Mouse (Mus musculus): ENCODE results near the gene Phf5a.

The Phf5a gene

DNA sequence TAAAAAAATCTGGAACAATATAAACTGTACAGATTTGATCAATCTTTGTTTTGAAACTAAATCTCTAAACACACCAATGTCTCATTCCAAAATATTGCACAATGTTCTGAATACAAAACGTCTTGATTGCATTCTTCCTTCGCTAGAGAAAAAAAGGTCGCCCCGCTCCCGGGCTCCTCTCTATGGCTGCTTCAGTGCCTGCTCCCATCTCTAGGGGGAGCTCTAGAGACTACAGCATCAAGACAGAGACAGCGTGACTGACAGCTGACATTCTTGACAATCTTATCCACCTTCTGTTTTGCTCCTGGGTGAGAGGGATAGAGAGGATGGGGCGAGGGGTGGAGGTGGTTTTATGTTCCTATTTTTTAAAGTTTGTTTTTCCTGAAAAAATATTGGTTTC is 23.4 kb downstream of the Phf5a start:
- DNase-seq (ENCODE audit: low spot score in 2 of 2) = peak in 1 of 2 experiments; percentile 66

DNA sequence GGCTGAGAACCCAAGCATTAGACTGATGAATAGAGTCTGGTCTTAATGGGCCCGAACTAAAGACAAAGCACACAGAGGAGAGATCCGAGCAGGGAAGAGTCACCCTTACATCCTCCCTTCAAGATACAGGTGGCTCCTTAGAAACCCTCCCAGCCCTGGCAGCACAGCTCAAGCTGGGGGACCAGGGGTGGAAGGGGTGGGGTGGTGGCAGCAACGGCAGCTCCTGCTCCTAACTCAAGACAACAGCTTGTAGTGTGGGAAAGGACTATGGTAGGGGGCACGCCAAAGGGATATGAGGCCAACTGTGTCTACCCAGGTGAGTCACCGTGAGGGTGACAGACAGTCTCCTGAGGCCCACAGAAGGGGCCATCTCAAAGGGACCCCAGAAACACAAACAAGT is 23.9 kb downstream of the Phf5a start:
- no peak for DNase-seq (ENCODE audit: low spot score in 2 of 2)

DNA sequence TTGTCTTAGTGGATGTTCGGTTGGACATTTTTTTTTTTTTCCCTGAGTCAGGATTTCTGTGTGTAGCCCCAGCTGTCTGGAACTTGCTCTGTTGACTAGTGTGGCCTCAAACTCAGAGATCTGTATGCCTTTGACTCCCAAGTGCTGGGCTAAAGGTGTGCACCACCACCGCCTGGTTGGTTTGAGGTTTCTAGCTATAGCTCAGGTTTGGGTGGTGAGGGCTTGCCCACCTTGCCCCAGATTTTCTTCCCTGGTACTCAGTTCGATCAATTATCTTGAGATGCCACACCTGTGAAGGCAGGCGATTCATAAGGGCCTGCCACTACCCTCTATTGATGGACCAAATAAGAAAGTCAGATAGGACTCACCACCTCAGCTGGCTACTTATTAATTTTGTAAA is 24.6 kb downstream of the Phf5a start:
- DNase-seq (ENCODE audit: low spot score in 2 of 2) = no peak

DNA sequence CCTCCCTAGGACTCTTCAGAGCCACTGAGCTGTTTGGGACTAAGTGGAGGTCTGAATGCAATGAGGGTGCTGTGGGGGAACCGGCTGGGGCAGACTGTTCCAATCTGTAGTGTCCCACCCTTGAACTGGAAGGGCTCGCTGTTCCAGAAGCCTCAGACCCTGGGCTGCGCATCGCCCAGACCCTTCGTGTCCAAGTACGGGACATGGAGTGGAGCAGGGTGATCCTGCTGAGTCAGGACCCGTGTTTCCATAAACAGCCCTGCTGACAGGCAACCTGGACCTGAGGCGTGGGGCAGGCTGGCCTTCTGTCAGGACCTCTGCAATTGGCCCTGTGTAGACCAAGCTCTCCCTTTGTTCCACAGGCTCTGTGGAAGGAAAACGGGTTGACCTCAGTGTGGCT is 25.0 kb downstream of the Phf5a start:
- DNase-seq (ENCODE audit: low spot score in 2 of 2) = no peak

DNA sequence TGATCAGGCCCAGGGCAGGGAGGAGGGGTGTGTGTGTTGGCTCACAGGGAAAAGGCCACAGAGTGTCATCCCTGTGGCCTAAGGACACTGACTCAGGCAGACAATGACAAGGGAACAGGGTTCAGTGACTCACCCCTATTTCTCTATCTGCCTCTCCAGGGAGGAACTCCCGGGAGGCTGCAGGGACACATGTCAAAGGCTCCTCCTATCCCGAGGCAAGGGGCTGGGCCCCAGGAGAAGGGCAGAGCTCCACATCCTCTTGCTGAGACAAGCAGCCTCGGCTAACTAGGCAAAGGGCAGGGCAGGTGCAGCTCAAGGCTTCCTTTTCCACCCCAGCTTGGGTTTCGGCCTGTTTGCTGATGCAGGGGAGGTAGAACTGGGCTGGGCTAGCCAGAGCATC is 26.0 kb downstream of the Phf5a start:
- DNase-seq (ENCODE audit: low spot score in 2 of 2) = no peak

DNA sequence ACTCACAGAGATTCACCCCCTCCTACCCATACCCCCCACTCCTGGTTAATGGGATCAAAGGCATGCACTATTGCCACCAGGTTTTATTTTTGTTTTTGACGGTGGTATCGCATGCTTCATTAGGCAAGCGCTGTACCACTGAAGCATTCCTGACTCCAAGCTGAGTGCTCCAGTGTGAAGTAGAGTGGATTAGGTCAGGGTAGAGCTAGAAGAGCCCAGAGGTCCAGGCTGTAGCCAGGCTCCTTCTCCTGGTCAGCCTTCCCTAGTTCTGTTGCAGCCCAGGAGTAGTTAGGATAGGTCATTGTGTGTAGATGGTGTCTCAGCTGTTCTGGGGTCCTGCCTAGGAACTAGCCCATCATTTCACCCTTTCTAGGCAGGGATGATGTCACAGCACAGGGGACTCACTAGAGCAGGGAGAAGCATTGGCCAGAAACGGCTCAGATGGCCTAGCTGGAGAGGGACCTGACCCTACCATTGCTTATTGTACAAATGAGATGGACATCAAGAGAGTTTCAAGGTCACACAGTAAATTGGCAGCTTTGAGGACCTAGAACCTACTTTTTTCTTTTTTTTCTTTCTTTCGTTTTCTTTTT is 26.6 kb downstream of the Phf5a start:
- DNase-seq (ENCODE audit: low spot score in 2 of 2) = no peak

DNA sequence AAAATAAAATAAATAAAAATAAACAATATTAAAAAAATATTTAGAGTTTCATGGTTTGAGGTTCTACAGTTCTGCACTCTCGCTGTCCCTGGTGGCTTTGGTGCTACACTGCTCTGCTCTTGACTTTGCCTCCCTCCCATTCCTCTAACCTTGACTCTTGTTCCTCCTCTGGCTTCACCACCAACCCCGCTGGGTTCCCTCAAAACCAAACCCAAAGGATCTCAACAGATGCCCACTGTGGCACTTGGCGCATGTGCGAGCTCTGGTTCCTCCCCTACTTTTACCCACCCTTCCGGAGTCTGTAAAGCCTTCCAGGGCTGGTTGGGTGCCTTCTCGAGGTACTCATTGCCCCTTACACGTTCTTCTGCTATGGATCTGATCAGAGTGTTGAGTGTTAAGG is 29.4 kb downstream of the Phf5a start:
- no peak for DNase-seq (ENCODE audit: low spot score in 2 of 2)

DNA sequence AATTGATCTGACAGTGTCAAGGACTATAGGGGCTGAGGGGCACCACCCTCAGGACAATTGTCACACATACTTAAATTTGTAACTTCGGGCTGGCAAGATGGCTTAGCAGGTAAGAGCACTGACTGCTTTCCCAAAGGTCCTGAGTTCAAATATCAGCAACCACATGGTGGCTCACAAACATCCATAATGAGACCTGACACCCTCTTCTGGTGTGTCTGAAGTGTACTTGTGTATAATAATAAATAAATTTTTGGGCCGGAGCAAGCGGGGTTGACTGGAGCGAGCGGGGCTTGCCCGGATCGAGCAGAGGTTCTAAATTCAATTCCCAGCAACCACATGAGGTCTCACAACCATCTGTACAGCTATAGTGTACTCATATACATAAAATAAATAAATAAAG is 31.4 kb downstream of the Phf5a start:
- no peak for DNase-seq (ENCODE audit: low spot score in 2 of 2)

DNA sequence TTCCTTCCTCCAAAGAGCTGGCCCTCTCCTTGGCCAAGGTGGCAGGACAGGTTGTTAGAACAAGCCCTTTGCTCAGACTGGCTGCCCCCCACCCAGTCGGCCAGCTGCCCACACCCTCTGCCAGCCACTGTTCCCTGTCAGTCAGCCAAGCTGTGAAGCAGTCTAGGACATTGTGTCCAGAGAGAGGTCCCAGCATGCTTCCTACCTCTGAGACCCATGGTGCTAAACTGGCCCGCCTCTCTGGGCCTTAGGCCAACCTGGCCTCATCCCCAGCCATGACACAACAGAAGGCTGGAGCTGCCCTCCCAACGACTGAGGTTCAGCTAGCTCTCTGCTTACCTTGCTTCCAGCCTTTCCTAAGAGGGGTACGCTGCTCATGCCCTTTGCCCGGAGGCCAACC is 32.1 kb downstream of the Phf5a start:
- DNase-seq (ENCODE audit: low spot score in 2 of 2) = peak in 1 of 2 experiments; percentile 82

DNA sequence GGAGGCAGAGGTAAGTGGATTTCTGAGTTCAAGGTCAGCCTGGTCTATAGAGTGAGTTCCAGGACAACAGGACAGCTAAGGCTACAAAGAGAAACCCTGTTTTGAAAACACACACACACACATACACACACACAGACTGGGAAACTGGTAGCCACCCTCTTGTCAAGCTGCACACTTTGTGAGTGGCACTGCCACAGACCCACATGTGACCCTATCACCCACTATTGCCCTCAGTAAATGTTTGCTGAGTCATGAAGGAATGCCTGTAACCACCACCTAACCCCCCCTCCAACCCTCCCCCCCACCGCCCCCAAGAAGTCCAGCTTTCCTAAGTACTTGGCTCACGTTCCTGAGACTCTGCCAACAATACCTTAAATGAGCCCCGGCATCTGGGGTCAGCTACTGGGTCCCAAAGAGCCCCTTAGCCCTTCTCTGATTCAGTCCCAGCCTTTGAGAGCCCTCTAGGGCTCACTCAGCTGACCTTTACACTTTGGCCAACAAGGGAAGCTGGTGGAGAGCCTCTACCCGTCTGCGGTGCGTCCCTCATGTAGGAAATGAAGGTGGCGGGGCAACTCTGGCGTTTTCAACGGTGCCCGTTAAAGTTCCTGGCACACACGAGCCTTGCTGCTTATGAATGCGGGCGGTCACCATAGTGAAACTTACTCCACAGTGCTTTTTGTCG is 33.0 kb downstream of the Phf5a start:
- no peak for DNase-seq (ENCODE audit: low spot score in 2 of 2)

DNA sequence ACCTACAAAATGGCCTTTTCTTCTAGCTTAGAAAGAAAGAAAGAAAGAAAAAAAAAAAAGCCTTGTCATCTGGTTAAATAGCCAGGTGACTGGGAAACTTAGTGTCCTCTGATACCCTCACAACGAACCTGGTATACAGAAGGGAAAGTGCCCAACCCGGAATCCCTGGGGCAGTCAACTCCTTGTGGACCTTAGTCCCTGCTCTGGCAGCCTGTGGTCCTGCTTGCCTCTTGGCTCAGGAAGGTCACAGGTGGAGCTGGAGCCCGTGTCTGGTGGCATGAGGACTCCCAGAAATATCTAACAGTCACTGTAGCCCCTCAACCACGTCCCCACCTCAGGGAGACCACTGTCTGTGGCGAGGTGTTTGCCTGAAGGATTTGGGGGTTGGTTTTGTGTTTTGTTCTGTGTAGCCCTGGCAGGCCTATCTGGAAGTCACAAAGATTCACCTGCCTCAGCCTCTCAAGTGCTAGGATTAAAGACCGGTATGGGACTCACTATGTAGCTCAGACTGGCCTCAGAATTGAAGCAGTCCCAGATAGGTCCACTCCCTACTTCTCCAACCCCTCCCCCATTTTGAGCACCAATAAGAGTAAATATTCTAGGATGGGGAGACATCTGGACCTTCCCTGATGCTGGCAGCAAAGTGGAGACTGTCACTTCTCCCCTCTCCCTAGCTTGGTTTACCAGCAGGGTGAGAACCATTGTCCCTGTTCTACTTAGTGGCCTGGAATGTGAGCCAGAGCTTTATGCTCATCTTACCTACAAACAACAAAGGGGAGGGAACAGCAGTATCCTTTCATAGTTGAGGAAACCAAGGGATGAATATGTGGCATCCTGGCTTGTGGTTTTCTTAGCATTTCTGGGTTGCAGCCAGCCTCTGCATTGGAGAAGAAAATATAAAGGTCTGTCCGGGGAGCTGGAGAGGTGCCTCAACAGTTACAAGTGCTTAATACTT is 34.5 kb downstream of the Phf5a start:
- DNase-seq (ENCODE audit: low spot score in 2 of 2) = no peak

DNA sequence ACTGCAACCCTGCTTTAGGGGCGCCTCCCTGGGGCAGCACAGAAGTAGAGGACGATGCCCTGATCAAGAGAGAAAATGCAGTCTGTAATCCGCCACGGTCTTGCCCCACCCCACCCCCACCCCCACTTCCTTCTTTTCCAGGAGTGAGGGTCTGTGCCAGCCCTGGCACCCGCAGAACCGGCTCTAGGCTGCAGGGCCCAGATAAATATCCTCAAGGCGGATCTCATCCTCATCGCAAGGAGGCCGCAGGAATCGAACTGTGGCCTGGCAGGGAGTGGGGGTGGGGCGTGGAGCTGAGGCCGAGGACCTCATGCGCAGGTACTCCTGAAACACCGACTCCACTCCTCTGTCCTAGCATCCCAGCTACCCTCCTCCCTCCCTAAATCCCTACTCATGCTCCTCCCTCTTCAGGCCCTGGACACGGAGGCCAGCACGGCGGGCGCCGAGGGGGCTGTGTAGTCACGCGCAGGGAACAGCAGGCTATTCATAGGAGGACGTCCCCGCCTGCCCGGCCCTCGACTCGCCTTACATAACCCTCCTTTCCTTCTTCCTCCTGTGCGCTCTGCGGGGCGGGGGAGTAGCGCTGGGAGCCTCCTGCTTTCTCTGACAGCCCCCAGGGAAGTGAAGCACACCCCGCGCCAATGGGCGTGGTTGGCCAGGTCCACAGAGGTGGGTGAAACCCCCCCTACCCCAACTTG is 35.4 kb downstream of the Phf5a start:
- peak; percentile 87 to 94 for DNase-seq (ENCODE audit: low spot score in 2 of 2)

DNA sequence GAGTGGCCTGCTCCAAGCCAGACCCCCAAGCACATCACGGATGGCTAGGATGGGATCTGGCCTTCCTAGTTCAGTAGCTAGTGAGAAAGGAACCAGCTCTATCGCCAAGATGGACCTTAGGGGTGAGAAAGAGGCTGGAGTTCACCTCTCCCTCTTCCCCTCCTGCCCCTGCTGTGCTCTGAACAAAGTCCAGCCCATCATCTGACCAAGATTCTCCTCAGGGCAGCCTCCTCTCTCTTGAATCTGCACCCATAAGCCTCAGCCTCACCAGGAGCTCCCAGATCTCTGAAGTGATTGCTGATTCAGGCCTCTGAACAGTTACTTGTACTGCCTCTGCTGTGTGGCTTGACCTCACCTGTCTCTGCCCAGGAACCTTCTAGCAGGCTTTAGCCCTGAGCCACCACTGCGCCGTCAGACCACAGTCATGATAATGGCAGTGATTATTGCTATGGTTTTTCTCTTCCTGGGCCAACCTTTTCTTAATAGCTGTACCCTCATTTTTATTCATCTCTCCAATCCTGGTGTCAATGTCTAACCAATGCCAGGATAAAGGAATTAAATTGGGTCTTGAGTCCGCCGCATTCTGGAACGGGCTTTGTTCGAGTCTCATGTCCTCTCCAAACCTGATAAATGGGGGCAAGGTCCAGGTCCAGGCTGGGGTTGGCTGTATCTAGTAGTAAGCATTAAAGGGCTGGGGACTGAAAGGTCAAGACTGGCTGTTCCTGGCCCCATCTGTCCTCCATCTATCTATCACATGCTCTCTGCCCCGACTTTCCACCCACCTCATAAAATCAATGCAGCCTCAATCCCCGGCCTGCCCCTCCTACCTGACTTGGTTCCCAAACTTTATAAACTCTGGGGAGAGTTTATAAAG is 36.5 kb downstream of the Phf5a start:
- no peak for DNase-seq (ENCODE audit: low spot score in 2 of 2)

DNA sequence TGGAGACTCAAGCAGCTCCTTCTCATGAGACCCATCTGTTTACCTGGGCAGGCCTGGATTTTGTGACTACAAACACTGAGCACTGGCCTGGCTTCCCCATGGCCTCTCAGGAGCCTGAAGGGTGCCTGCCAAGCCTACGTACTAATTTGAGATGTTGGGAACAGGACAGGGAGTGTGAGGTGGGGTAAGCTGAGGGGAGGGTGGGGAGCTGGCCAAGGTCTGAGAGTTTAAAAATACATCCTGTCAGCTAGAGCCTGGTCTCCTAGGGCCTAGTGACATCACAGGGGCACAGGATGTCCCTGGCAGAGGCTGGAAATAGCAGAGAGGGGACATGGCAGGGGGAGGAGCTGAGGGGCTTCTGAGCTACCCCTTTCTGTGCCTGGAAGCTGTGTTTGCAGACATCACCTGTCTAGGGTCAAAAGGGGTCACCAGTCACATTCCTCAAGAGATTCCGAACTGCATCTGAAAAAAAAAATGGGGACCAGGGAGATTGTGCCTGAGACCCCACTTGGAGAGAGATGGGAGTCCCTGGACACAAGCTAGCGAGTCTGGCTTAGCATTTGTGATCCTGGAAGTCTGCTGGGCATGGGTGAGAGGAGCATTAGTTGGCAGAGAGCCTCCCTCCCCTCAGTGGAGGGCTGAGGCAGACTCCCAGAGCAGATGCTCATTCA is 37.4 kb downstream of the Phf5a start:
- DNase-seq (ENCODE audit: low spot score in 2 of 2) = no peak

DNA sequence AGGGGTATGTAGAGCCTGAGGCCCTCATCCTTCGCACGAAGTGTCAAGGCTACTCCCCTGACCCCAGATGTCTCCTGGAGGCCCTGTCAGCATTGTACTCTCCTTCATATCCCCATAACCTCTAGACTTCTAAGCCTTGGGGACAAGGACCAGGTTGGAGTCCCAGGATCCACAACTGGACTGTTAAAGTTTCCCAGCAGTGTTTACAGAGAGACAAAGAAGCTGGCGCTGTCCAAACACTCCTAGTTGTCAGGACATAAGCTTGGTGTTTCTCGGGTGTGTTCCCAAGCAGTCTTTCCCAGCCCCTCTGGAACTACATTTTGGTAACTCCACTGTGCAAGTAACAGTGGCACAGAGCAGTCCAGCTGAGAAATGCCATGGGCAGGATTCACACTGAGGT is 38.2 kb downstream of the Phf5a start:
- no peak for DNase-seq (ENCODE audit: low spot score in 2 of 2)

DNA sequence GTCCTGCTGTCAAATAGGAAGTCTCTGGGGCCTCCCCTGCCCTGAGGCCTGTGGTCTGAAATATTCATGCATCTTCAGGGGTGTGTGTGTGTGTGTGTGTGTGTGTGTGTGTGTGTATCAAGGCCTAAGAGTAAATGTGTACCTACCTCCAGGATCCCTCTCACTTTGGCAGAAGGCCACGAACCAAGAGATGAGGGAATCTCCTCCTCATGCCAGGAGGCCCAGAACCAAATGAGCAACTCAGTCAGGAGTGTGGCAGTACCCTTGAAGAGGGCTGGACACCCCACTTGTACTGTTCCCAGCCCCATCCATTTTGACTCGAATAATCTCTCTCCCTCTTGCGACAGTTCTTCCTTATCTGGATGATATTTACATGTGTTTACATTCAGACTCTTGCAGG is 39.5 kb downstream of the Phf5a start:
- DNase-seq (ENCODE audit: low spot score in 2 of 2) = no peak

DNA sequence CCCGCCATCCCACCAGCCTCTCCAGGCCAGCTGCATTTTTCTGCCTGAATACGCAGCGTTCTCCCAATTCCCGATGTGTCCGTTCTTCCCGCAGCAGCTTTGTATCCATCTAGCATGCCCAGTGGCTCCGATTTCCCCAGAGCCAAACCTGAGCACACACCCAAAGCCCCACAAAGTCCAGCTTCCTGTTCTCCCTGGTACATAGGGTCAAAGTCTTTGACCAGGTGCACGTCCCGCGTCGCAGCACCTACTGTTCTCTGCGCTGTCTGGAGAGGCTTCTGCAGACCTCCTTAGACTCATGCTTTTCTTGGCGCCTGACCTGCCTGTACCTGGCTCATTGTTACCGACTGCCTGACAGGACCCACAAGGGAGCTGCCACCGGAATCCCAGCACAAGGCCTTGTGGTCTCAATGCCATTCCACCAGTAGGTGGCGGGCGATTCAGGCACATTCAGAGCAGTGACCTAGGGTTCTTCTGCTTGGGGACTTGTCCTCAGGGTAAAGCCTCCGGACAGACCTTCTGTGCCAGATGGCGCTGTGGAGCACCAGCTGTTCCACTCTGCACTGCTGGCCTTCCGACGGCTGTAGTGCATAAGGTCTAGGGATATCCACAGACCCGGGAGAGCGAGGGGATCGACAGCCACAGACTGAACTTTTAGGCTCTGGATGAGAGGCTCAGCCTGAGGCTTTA is 40.4 kb downstream of the Phf5a start:
- DNase-seq (ENCODE audit: low spot score in 2 of 2) = peak; percentile 65 to 91

DNA sequence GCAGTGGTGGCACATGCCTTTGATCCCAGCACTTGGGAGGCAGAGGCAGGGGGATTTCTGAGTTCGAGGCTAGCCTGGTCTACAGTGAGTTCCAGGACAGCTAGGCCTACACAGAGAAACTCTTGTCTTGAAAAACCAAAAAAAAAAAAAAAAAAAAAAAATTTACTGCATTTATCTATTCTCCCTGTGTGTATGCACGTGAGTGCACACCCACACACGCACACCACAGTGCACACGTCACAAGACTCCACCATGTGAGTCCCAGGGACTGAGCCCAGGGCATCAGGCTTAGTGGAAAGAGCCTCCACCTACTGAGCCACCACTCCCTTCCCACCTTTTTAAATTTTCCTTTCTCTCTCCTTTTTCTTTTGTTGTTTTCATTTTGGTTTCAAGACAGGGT is 41.2 kb downstream of the Phf5a start:
- no peak for DNase-seq (ENCODE audit: low spot score in 2 of 2)

DNA sequence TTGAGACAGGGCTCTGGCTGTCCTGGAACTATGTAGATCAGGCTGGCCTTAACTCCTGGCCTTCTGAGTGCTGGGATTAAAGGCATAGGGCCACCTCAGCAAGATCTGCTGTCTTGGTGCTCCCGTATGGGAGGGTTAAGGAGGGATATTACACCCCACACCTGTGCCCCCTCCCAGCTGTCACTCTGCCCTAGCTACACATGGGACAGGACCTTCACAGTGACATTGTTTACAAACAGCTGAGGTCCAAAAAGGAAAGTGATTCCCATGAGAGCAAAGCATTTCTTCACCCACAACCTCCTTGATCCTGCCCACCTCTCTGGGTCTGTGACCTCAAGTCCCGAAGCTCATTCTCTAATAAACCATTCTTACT is 42.5 kb downstream of the Phf5a start:
- no peak for DNase-seq (ENCODE audit: low spot score in 2 of 2)

Measured in left cerebral cortex, adult 9 months (tissue).